Mouse (Mus musculus) brain, adult 10 weeks (tissue): Measurements from ENCODE around the gene Akp3. TPM values are rescaled to one million over a fixed set of nuclear protein-coding genes. Genes with fewer than 3 reads are reported as not detected.

Experiments
- polyA plus RNA-seq: library from polyadenylated mRNA; stranded (reverse); fragments of 350-450 nt; fragmentation: Illumina TruSeq; extraction: RNeasy Lipid Tissue Mini Kit (QIAGEN cat#74804); gene quantifications from one replicate; pipeline ENCODE4 v1.2.3, GENCODE M21; 2015; ENCODE audit warnings: low read depth, low replicate concordance

The Akp3 gene
- polyA plus RNA-seq: not detected

DNA sequence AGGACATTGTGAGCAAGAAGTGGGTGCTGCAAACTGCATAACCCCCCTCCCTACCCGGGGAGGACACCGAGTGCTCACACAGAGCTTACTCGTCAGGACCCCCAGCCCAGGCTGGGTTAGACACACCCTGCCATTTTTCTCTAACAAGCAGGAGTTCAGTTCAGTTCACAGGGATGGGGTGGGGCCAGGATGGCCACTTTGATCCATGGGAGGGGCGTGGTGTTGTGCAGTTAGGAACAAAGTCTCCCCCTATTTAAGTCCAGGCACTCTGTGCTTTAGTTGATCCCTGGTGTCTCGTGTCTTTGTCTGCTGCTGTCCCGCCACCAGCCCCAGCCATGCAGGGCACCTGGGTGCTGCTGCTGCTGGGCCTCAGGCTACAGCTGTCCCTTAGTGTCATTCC, at the start of gene Akp3:
TSS of gene Akp3 (plus strand) at position 301 of the 400 bp plus-strand sequence.

GRCm38 (mm10) chr1:87089828-87090227, 34.9 kb upstream of the Akp3 start, which contains the start of gene Alppl2:
Alppl2 (minus strand) TSS chr1:87089928.

DNA sequence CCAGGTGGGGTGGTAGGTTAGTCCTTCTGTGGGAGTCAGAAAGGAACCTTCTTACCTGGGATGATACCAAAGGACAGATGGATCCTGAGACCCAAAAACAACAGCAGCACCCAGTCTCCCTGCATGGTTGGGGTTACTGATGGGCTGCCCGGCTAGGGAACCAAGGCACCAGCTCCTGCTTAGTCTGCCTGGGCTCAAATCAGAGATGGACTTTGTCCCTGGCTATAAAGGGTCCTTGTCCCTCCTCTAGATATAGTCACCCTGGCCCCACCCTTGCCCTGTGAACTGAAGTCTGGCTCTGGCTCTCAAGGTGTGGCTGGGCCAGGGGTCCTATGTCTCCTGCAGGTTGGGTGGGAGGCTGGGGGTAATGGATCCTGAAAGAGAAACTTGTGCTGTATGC, 23.4 kb upstream of the Akp3 start, which contains the start of gene Alpi:
TSS of gene Alpi (minus strand) at position 196 of the 400 bp plus-strand sequence.

GRCm38 (mm10) chr1:87156199-87156587, 31.4 kb downstream of the Akp3 start, which contains the start of gene Ecel1:
Ecel1 (minus strand) TSS chr1:87156521.

Other genes with a start within 250 kb of the Akp3 start
- not detected for gene Alppl2, start 35.0 kb upstream of the Akp3 start, polyA plus RNA-seq
- not detected for gene Alpi, start 23.4 kb upstream of the Akp3 start, polyA plus RNA-seq
- 10.6 TPM for gene Ecel1, start 31.5 kb downstream of the Akp3 start, polyA plus RNA-seq
- gene Prss56, start 58.3 kb downstream of the Akp3 start, polyA plus RNA-seq: 0.34 TPM
- gene Chrnd, start 65.6 kb downstream of the Akp3 start, polyA plus RNA-seq: not detected
- not detected for gene Chrng, start 79.7 kb downstream of the Akp3 start, polyA plus RNA-seq
- 72.4 TPM for gene Eif4e2, start 88.9 kb downstream of the Akp3 start, polyA plus RNA-seq
- gene Efhd1, start 139.4 kb downstream of the Akp3 start, polyA plus RNA-seq: 34.6 TPM
- 50.8 TPM for gene Gigyf2, start 202.0 kb downstream of the Akp3 start, polyA plus RNA-seq